Mouse (Mus musculus): ENCODE data around the gene Lamtor1. TPM values are rescaled to one million over a fixed set of nuclear protein-coding genes. Genes with fewer than 3 reads are reported as not detected.

Lamtor1 gene
- total and polyA plus RNA-seq, 3 experiments: 68.6 to 107 (median 86.2) TPM

DNA sequence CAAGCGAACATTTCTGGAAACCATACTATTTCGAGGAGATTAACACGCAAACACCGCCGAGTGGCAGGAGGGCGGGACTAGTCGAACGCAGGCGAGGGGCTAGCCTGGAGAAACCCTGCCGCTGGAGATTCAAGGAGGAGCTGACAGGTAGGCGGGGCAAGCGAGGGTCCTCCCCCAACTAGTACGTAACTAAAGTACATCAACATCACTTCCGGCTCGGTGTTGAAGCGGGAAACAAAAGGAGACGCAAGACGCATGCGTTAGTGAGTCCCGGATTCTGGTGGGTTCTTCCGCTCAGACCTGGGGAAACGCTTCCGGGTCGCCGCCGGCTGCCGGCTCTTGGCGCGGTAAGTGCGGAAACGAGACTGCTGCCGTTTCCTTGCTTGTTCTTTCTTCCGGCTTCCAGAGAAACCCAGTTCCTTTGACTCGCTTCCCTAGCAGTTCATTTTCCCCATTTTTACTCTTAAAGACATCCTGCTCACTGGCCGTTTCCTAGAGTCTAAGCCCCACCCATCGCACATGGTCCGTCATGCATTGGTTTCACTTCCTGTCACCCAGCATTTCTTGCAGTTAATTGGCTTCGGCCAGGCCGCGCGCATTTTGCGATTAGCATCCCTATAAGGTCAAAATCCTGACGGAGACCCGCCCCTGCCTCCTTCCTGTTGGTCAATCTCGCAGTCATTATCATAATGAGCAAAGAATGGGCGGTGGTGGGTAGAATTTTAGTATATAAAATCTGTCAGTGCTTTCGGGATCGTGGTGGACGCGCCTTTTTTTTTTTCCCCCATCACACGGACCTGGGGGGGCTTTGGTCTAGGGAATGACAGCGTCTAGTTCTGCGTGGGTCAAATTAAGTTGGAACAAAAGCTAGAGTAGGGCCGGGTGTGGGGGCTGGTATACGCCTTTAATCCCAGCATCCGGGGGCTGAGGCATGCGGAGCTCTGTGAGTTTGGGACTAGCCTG is 9.3 kb upstream of the Lamtor1 start:
- TF ChIP-seq BHLHE40 (IDR thresholded peaks at IDR 0.05; ENCODE audit: low read depth, low read length) (peak; percentile 81), MXI1 (IDR thresholded peaks at IDR 0.05; ENCODE audit: low read depth, low read length) (peak; percentile 93), ZC3H11A (IDR thresholded peaks at IDR 0.05; ENCODE audit: low read depth, low read length) (no peak), MAFK (IDR thresholded peaks at IDR 0.05; ENCODE audit: insufficient replicate concordance, low read length) (no peak), SIN3A (IDR thresholded peaks at IDR 0.05; ENCODE audit: low read length) (peak; percentile 88), ZNF384 (IDR thresholded peaks at IDR 0.05; ENCODE audit: low read depth, low read length) (peak; percentile 66), JUND (conservative IDR thresholded peaks at IDR 0.05; ENCODE audit: low read depth, low read length) (no peak), ELF1 (IDR thresholded peaks at IDR 0.05; ENCODE audit: low read depth, low read length) (peak; percentile 93), MEF2A (IDR thresholded peaks at IDR 0.05; ENCODE audit: borderline replicate concordance, low read depth, low read length) (peak; percentile 3; the same call in 1 of the 2 replicates), POLR2AphosphoS2 (IDR thresholded peaks at IDR 0.05; ENCODE audit: low read depth, low read length) (no peak; the same call in 1 of the 2 replicates), E2F4 (IDR thresholded peaks at IDR 0.05; ENCODE audit: insufficient replicate concordance, low read depth, low read length) (peak; percentile 88; the same call in 1 of the 2 replicates), USF2 (conservative IDR thresholded peaks at IDR 0.05; ENCODE audit: low read depth, low read length) (no peak), ETS1 (conservative IDR thresholded peaks at IDR 0.05; ENCODE audit: low read depth, low read length) (no peak), MAX (IDR thresholded peaks at IDR 0.05; ENCODE audit: low read length) (peak; percentile 97), GABPA (IDR thresholded peaks at IDR 0.05; ENCODE audit: insufficient replicate concordance, low read depth, low read length) (peak; percentile 23; the same call in 1 of the 2 replicates), RCOR1 (conservative IDR thresholded peaks at IDR 0.05; ENCODE audit: low read depth, low read length) (peak; percentile 85), IRF4 (IDR thresholded peaks at IDR 0.05; ENCODE audit: low read depth, low read length) (peak; percentile 85), CTCF (conservative IDR thresholded peaks at IDR 0.05 in 1 of 2, IDR thresholded peaks at IDR 0.05 in 1 of 2; ENCODE audit: low read depth in 2 of 2, low read length in 2 of 2) (no peak), TBP (conservative IDR thresholded peaks at IDR 0.05; ENCODE audit: low read depth, low read length) (peak; percentile 78), SMC3 (IDR thresholded peaks at IDR 0.05; ENCODE audit: low read depth, low read length) (no peak), JUN (IDR thresholded peaks at IDR 0.05; ENCODE audit: insufficient read depth, low read depth, low read length) (peak; percentile 38; the same call in 1 of the 2 replicates), TCF12 (IDR thresholded peaks at IDR 0.05; ENCODE audit: low read depth, low read length) (peak; percentile 40), KAT2A (IDR thresholded peaks at IDR 0.05; ENCODE audit: insufficient replicate concordance, low read length) (peak; percentile 95), PAX5 (IDR thresholded peaks at IDR 0.05; ENCODE audit: low read length) (no peak), UBTF (IDR thresholded peaks at IDR 0.05; ENCODE audit: low read depth, low read length) (no peak), EP300 (IDR thresholded peaks at IDR 0.05; ENCODE audit: low read length) (no peak), USF1 (IDR thresholded peaks at IDR 0.05; ENCODE audit: low read depth, low read length) (peak; percentile 32; the same call in 1 of the 2 replicates), MYC (IDR thresholded peaks at IDR 0.05; ENCODE audit: low read depth, low read length) (peak; percentile 100), ZKSCAN1 (IDR thresholded peaks at IDR 0.05; ENCODE audit: borderline replicate concordance, low read depth, low read length) (no peak), HCFC1 (IDR thresholded peaks at IDR 0.05; ENCODE audit: low read depth, low read length) (peak; percentile 93), POLR2A (IDR thresholded peaks at IDR 0.05; ENCODE audit: low read depth, low read length) (peak; percentile 80), NELFE (IDR thresholded peaks at IDR 0.05; ENCODE audit: low read depth, low read length) (peak; percentile 54), CHD2 (IDR thresholded peaks at IDR 0.05; ENCODE audit: low read length) (peak; percentile 95), CHD1 (IDR thresholded peaks at IDR 0.05; ENCODE audit: low read depth, low read length) (no peak), RAD21 (IDR thresholded peaks at IDR 0.05; ENCODE audit: low read depth, low read length) (no peak), ZMIZ1 (IDR thresholded peaks at IDR 0.05; ENCODE audit: low read depth, low read length) (no peak), MAZ (IDR thresholded peaks at IDR 0.05; ENCODE audit: low read depth, low read length) (0 out of 2 replicates have a peak, but pooled peaks have one; percentile 40), NRF1 (IDR thresholded peaks at IDR 0.05; ENCODE audit: low read depth, low read length) (peak; percentile 97)
- in situ Hi-C loops (cut with MboI; ENCODE audit: low pct_ligation_motif_present, low pct_unique_long_range_greater_than_20kb, low sequenced_read_pairs): no loop called here
- Histone ChIP-seq H3K27me3 (replicated peaks) (no peaks in the 10 kb centered on the region), H3K36me3 (replicated peaks in 1 of 2; ENCODE audit: control insufficient read depth in 1 of 2, insufficient read depth in 1 of 2, low read length in 1 of 2) (peaks cover 6 to 32% of the 10 kb centered on the region in 2 experiments), H3K4me1 (ENCODE audit: control insufficient read depth in 1 of 2, insufficient read depth in 2 of 2) (peaks cover 8 to 41% of the 10 kb centered on the region in 2 experiments), H3K4me3 (replicated peaks in 1 of 3; ENCODE audit: low read depth in 2 of 3, low read length in 2 of 3, poor library complexity in 1 of 3) (peak overlapping the region; percentile 62 to 84 (median 80)), H3K27ac (ENCODE audit: insufficient read depth, low read depth) (peak overlapping the region; percentile 77), H3K79me2 (replicated peaks; ENCODE audit: control insufficient read depth, extremely low read depth, insufficient read depth, poor library complexity, severe bottlenecking) (no peaks in the 10 kb centered on the region), H3K4me2 (ENCODE audit: insufficient read depth, low read depth, poor library complexity, severe bottlenecking) (peak overlapping the region; percentile 96), H3K9me3 (replicated peaks; ENCODE audit: low read length) (no peaks in the 10 kb centered on the region), H3K9ac (ENCODE audit: insufficient read depth, low read depth) (peak overlapping the region; percentile 95)
- dilution Hi-C loops (cut with MboI; ENCODE audit: extremely low pct_ligation_motif_present, extremely low pct_unique_long_range_greater_than_20kb, low sequenced_read_pairs): no loop called here
- peak; percentile 99 for DNase-seq (ENCODE audit: extremely low read depth)

All from CH12.LX (cell line).